Mouse (Mus musculus): ENCODE measurements around the gene Yy1.
A peak's percentile ranks its signal among the peaks of the same experiment; 100 is the strongest.
"Not testable (repeated sequence)": the region's sequence is repeated elsewhere in the genome, so short reads cannot be mapped to it uniquely, and the experiment has no call there.

The Yy1 gene

DNA sequence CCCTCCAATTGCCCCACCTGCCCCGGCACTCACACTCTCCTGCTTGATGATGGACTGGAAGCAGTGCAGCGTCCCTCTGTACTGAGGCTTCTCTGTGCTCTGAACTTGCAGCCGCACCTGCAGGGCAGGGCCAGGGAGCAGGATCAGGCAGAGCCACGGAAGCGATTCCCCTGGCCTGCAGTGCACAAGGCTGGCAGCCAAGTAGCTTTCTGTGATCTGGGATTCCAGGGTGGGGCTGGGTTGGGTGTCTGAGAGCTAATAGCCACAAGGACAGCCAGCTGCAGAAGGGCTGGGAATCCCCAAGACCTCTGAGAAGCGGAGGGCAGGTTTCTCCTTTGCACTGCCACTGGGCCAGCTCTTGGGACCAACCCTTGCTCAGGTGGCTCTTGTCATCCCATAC is 34.9 kb downstream of the Yy1 start:
- DNase-seq, result peak; percentile 43

GRCm38 (mm10) chr12:108829636-108830035 is 36.9 kb downstream of the Yy1 start:
- DNase-seq, result peak; percentile 39

- no peak for DNase-seq
Observed at GRCm38 (mm10) chr12:108830358-108830757, 37.6 kb downstream of the Yy1 start.

DNA sequence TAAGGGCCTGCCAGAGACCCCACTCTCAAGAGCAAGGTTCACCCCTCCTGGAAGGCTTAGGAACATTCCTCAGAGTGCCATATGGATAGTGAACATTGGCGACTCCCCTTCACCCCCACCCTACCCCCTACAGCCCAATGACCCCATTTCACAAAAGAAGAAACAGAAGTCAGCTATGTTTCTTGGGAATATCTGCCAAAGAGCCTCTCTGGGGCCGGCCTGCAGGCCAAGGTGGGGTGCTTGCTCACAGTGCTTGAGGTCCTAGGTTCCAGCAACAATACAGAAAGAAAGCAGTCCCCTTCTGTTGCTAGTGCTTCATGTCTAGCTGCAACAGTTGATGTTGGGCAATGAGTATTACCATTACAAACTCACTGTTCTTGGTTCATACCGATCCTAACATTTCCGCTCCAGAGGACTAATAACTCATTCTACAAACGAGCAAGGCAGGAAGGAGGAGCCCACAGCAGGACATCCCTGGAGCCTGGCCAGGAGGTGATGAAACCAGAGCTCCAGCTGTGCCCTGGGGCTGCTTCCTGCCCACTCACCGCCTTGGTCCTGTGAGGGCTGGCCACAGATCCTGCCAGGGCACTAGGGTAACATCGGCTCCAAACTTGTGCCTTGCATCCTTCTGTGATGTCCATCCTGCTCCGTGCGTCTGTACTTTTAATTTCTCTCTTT is 39.3 kb downstream of the Yy1 start:
- peak; percentile 80 for DNase-seq

- peak; percentile 84 for DNase-seq
Observed at GRCm38 (mm10) chr12:108832851-108833250, 40.1 kb downstream of the Yy1 start.

DNA sequence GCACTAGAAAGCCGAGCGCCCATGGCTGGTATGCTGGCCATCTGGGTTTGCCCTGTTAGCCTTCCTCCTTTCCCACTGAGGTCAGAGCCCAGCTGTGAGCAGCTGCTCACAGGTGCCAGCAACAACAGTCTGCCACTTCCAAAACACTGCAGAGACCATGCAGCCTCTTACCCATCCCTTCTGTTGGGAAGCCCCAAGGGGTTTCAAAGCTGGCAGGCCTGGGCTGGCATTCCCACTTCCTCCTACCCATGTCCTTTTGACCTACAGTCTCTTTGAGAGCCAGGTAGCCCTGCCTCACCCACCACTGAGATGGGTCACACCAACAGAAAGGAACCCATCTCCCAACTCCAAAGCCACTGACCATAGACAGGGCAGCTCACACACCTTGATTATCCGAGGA is 40.6 kb downstream of the Yy1 start:
- DNase-seq, result peak; percentile 51

DNA sequence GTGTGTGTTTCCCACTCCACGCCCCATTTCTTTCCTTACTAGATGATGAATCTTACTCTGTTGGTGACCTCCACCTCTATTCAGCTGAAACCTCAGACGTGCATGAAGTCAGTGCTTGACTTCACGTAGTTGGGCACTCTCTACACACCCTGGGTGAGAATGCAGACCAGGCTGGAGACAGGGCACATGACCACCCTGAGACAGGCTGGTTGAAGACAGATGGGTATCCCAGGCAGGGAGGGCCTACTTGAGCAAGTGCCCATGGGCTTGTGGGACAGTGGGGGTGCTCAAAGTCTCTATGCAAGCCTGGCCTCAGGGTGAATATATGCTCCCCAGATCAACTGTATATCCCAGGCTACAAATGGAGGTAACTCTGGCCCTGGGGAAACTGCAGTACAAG is 41.6 kb downstream of the Yy1 start:
- DNase-seq, result peak; percentile 61

- peak; percentile 74 for DNase-seq
Observed at GRCm38 (mm10) chr12:108834786-108835185, 42.0 kb downstream of the Yy1 start.

DNA sequence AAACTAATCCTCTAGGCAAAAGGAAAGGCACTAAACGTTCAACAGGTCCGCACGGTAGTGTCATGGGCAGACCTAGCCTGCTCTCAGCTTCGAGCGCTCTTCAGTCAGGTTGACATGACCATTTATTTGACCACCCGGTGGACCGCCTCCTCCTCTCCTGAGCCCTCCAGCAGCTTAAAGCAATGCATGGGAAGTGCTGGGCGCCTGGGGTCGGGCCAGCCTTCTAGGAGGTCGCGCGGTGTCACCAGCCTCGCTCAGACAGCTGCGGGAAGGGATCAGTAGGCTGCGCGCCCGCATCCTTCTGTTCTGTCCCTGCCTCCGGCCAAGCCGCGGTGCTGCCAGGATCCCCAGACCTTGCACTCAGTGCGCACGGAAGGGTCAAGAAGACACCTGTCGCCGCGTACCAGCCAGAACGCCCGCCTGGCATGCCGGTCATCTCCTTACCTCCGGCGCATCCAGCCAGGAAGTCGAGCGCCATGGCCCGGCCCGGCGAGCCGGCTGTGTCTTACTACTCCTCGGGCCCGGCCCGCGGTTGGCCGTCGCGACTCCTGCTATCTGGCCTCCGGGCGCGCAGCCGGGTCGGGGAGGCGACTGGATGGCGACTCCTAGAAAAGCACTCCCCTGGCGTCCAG is 42.6 kb downstream of the Yy1 start:
- DNase-seq, result no peak

- DNase-seq, result peak; percentile 98
Observed at GRCm38 (mm10) chr12:108835840-108836409, 43.2 kb downstream of the Yy1 start, which contains the start of the genes Slc25a29 and Slc25a47. Gene Slc25a29, minus strand, starts transcription at chr12:108835883. Gene Slc25a47, plus strand, starts transcription at chr12:108836046.

DNA sequence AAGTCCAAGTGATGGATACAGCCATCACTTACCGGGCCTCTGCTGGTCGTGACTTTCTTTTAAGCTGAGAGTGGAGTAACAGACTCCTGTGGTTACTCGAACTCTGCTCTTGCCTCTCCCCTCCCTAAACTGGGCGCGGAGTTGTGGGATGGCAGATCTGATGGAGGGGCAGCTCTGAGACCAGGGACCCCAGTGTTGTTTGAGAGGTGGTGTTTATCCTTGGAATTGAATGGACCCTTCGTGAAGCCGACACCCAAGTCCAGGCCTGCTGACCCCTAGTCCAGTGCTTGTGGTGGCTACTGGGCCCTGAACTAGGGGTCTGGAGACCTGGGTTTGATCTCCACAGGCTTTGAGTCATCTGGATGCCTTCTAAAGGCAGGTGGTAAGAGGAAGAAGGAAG is 43.9 kb downstream of the Yy1 start:
- DNase-seq, result no peak

DNA sequence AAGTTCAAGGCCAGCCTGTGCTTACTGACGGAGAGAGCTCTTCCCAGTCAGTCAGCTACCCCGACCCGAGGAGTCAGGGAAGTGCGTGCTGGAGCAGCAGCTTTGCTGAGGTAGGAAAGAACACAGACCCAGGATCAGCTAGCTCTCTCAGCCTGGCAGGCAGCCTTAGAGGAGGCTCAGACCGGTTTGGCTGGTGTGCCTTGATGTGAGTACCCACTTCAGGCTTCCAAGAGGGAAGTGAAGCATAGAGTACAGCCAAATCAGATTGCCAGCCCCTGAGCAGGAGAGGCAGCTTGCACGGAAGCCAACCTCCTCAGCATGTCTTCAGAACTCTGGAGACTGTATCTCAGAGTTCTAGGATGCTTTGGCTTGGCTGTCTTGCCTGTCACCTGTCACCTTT is 48.4 kb downstream of the Yy1 start:
- DNase-seq, result no peak

- no peak for DNase-seq
Observed at GRCm38 (mm10) chr12:108842663-108843062, 49.9 kb downstream of the Yy1 start.

GRCm38 (mm10) chr12:108848033-108848432 is 55.3 kb downstream of the Yy1 start:
- DNase-seq, result not testable (repeated sequence)

- no peak for DNase-seq
Observed at GRCm38 (mm10) chr12:108849488-108850022, 56.8 kb downstream of the Yy1 start.

- no peak for DNase-seq
Observed at GRCm38 (mm10) chr12:108850129-108850528, 57.4 kb downstream of the Yy1 start.

GRCm38 (mm10) chr12:108850886-108851285 is 58.1 kb downstream of the Yy1 start:
- no peak for DNase-seq

- DNase-seq, result no peak
Observed at GRCm38 (mm10) chr12:108852822-108853221, 60.0 kb downstream of the Yy1 start.

DNA sequence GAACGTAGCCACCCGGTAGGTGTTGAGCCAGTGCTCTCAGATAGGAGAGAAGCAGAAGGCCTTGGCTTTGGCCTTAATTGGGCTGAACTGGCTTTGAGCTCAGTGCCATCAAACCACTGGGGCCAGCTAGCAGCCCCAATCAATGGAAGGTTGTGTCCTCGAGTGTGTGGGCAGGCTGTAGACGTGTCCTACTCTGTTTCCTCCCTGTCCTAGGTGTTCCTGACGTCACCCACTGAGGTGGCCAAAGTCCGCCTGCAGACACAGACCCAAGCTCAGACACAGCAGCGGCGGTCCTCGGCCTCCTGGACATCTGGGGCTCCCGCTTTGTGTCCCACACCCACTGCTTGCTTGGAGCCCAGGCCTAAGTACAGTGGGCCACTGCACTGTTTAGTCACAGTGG is 62.3 kb downstream of the Yy1 start:
- no peak for DNase-seq

DNA sequence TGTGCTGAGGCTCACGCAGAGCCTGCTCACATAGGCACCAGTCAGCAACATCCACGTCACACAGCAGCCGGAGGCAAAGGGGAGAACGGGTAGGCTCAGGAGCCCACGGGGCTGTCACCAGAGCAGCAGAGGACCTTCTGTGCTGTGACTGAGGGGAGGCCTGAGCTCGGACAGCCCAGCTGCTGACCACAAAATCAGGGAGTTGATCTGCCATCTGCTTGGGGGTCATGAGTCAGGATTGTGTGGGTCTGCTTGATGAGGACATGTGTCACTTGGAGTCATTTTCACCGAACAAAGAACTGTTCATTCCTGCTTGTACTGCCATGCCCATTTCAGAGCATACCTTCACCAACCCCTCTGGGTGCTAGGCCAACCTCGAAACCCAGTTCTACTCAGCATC is 63.4 kb downstream of the Yy1 start:
- no peak for DNase-seq

DNA sequence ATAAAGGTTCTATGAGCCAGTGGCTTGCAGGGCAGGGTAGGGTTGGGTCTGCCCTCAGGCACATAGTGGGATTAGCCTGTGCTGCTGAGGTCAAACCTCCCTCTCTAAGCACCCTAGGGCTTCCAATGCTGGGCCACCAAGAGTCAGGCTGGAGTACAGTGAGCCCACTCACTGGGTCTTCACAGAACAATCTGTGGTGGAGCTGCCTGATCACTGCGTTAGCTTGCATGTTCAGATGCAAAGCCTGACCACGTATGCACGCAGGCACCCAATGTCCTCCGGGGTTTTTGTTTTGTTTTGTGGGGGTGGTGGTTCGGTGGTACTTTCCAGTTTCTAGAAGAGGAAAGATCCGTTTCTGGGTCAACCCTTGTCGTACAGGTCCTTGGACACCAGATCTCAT is 64.3 kb downstream of the Yy1 start:
- DNase-seq, result no peak

DNA sequence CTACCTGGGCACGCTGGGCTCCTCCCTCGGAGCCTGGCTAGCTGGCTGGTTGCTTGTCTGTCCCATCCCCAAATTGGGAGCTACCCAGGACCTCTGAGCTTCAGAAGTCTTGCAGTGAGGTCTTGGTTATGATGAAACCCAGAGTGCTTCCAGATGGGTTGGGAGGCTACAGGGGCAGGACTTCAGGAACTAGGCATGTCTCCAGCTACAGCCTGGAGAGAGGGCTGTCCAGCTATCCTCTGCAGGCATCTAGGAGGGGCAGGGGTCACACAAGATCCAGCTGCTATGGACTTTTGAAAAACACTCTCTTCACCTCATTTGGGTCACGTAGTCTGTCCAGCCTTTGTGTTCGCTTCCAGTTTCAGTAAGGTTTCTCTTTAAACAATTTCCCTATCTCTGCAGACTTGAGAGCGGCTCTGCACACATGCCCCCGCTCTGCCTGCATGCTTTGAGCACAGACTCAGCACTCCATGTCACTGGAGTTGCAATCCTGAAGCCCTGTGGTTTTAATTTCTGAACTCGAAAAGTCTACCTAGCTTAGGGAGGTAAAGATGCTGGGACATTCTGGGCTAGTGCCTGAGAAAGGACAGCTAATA is 64.9 kb downstream of the Yy1 start:
- DNase-seq, result no peak

DNA sequence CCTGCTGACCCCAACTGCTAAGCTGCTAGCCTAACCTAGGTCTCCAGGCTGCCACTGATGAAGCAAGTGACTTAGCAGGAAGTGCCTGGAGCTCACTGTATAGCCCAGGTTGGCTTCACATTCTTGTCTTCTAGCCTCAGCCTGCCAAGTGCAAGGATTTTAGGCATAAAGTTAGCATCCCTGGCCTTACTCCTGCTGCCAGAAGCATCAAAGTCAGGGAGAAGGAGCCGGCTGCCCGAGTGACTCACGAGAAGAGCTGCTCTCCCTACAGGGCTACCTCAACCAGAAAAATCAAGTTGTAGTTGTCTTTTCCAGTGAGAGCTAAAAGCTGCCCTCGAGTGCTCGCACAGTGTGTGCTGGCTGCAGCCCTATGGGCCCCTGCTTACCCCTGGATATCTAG is 65.7 kb downstream of the Yy1 start:
- DNase-seq, result no peak
